Mouse (Mus musculus) forebrain, embryonic 14.5 days (tissue): ENCODE data around the gene Hrh2. TPM values are rescaled to one million over a fixed set of nuclear protein-coding genes. Genes with fewer than 3 reads are reported as not detected.

ENCODE experiments used
- ATAC-seq: fragments of 200-750 bp; cut with Nextera tagmentation; 2 replicates; pipeline ENCODE4 v1.8.0; 2017; ENCODE audit warnings: mild to moderate bottlenecking, moderate library complexity
- DNase-seq: peaks from one replicate; pipeline ENCODE4 v3.0.0-alpha.2; 2015; ENCODE audit warnings: low spot score
- H3K27ac ChIP-seq: fragments of 300-500 bp; sonication (generic); 2 replicates; pipeline ENCODE4 v1.5.1; 2014; ENCODE audit warnings: low read depth, mild to moderate bottlenecking, control low read depth, low read length, moderate library complexity
- H3K27me3 ChIP-seq: fragments of 300-500 bp; sonication (generic); replicated peaks from 2 replicates; pipeline ENCODE4 v1.6.1; 2014; ENCODE audit warnings: low read length, control low read depth, mixed read lengths; ENCODE audit not compliant: control insufficient read depth, insufficient read depth
- H3K36me3 ChIP-seq: fragments of 300-500 bp; sonication (generic); 2 replicates; pipeline ENCODE4 v1.6.1; 2014; ENCODE audit warnings: low read length, control low read depth; ENCODE audit not compliant: control insufficient read depth, insufficient read depth
- H3K4me1 ChIP-seq: fragments of 300-500 bp; sonication (generic); 2 replicates; pipeline ENCODE4 v1.6.1; 2014; ENCODE audit warnings: antibody characterized with exemption, low read length, control low read depth; ENCODE audit not compliant: control insufficient read depth, insufficient read depth
- H3K4me2 ChIP-seq: fragments of 300-500 bp; sonication (generic); 2 replicates; pipeline ENCODE4 v1.6.1; 2014; ENCODE audit warnings: mild to moderate bottlenecking, control low read depth, low read length
- H3K4me3 ChIP-seq: fragments of 300-500 bp; sonication (generic); 2 replicates; pipeline ENCODE4 v1.5.1; 2014; ENCODE audit warnings: low read depth, low read length, control low read depth
- H3K9ac ChIP-seq: fragments of 300-500 bp; sonication (generic); 2 replicates; pipeline ENCODE4 v1.6.1; 2014; ENCODE audit warnings: mild to moderate bottlenecking, low read length, control low read depth, moderate library complexity
- H3K9me3 ChIP-seq: fragments of 300-500 bp; sonication (generic); replicated peaks from 2 replicates; pipeline ENCODE4 v1.6.1; 2016; ENCODE audit warnings: low read length, control low read depth, mixed read lengths; ENCODE audit not compliant: control insufficient read depth
- WGBS: fragments of 180-500 bp; shearing (Covaris S2); extraction: QIAGEN DNeasy Blood & Tissue Kit; methylation state at CpG from one replicate; pipeline ENCODE4 v1.1.7; 2014; 5-methylcytosine and 5-hydroxymethylcytosine counted together
- polyA plus RNA-seq: library from polyadenylated mRNA; unstranded; fragments of >200 nt; fragmentation: Nextera tagmentation; extraction: Ambion mirVana; gene quantifications from 2 replicates; pipeline ENCODE4 v1.2.1, GENCODE M21; 2014

Gene Hrh2
- polyA plus RNA-seq, 1 experiment from 2014 or later, result 0.48 TPM

DNA sequence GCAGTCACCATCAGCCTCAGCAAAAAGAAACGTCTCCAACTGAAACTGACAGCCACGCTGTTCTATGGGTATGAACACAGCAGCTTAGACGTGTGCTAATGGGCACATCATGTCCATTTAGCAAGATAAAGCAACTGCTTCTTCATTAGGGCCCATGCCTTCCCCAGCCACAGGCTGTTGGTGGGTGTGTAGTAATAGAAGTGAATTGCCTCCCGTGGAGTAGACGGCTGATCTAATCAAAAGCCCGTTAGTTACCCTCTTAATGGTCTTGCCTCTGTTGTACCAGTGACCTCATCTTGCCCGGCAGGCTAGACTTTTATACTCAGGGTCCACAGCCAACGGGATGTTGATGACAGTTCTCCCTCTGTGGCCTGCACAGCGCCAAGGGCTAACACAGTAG lies 7.1 kb downstream of the Hrh2 start:
- no peaks in the 10 kb centered on the region for H3K9me3 ChIP-seq
- H3K27me3 ChIP-seq, result no peaks in the 10 kb centered on the region
- no peak overlapping the region for H3K9ac ChIP-seq
- no peaks in the 10 kb centered on the region for H3K4me1 ChIP-seq
- H3K4me2 ChIP-seq, result no peak overlapping the region
- no peaks in the 10 kb centered on the region for H3K36me3 ChIP-seq
- no peak overlapping the region for H3K4me3 ChIP-seq
- DNase-seq (no peak), ATAC-seq (no peak)
- 11% methylated on average over 9 of the region's 9 CpGs for WGBS
- no peak overlapping the region for H3K27ac ChIP-seq

DNA sequence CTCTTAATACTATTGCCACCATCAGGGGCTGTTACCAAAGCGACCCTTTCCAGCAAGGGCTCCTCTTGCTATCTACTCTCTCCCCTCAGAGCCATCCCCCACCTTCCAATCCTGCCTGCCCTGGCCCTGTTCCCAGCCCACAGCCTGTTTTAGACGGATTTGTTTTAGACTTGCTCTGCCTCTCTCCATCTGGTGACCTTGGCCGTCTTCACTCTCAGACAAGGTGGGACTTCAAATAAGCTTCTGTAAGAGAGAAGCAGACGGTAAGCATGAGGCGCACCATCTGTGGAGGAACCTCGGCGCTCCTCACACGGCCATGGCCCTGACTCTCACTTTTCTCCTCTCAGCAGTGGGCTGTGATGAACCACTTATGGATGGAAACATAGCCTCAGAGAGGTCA lies 10.5 kb downstream of the Hrh2 start:
- H3K9ac ChIP-seq, result no peak overlapping the region
- H3K4me2 ChIP-seq, result no peak overlapping the region
- no peaks in the 10 kb centered on the region for H3K27me3 ChIP-seq
- H3K9me3 ChIP-seq, result no peaks in the 10 kb centered on the region
- no peak overlapping the region for H3K4me3 ChIP-seq
- no peaks in the 10 kb centered on the region for H3K4me1 ChIP-seq
- WGBS, result 74% methylated on average over 8 of the region's 8 CpGs
- H3K36me3 ChIP-seq, result no peaks in the 10 kb centered on the region
- peak; percentile 41 for DNase-seq
- no peak overlapping the region for H3K27ac ChIP-seq
- no peak for ATAC-seq

DNA sequence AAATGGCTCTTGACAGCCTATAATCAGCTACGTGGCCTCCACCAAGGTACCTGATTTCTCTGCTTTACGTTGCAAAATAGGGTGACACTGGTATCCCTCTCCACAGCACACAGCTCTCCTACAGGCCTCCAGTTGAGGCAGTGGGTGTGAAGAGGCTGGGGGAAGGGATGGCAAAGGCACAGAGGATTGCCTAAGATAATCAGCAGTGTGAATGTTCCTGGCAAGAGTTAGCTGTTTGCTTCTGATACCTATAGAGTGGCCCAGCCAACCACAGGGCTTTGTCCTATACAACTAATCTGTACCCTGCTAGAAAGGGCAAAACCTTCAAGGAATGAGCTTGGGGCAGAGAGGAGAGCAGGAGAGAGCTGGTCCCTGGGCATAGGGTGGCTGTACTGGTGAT lies 11.5 kb downstream of the Hrh2 start:
- Histone ChIP-seq H3K27me3 (no peaks in the 10 kb centered on the region), H3K9me3 (no peaks in the 10 kb centered on the region), H3K9ac (no peak overlapping the region), H3K4me3 (no peak overlapping the region), H3K27ac (no peak overlapping the region), H3K36me3 (no peaks in the 10 kb centered on the region), H3K4me2 (no peak overlapping the region), H3K4me1 (no peaks in the 10 kb centered on the region)
- no peak for DNase-seq
- WGBS, result 85% methylated on average over 2 of the region's 2 CpGs
- no peak for ATAC-seq

DNA sequence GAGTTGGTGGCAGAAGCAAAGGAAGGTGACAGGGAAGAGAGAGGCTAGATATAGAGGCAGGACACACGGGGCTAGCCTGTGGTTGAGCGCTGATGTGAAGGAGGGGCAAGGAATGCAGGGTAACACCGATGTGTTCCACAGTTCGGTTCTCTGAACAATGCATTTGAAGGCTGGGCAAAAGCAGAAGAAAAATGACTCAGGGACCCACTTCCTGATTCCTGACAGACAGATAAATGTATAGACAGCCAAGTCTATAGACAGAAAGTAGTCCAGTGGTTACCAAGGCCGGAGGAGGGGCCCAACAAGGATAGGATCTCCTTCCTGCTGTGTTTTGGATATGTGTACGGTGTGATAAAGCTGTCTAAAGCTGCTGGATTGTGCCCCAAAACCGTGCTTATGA lies 13.3 kb downstream of the Hrh2 start:
- H3K9ac ChIP-seq, result no peak overlapping the region
- DNase-seq, result no peak
- no peaks in the 10 kb centered on the region for H3K36me3 ChIP-seq
- WGBS, result 82% methylated on average over 7 of the region's 7 CpGs
- H3K4me2 ChIP-seq, result no peak overlapping the region
- no peak overlapping the region for H3K4me3 ChIP-seq
- H3K27me3 ChIP-seq, result no peaks in the 10 kb centered on the region
- ATAC-seq, result no peak
- H3K27ac ChIP-seq, result no peak overlapping the region
- no peaks in the 10 kb centered on the region for H3K9me3 ChIP-seq
- H3K4me1 ChIP-seq, result no peaks in the 10 kb centered on the region

DNA sequence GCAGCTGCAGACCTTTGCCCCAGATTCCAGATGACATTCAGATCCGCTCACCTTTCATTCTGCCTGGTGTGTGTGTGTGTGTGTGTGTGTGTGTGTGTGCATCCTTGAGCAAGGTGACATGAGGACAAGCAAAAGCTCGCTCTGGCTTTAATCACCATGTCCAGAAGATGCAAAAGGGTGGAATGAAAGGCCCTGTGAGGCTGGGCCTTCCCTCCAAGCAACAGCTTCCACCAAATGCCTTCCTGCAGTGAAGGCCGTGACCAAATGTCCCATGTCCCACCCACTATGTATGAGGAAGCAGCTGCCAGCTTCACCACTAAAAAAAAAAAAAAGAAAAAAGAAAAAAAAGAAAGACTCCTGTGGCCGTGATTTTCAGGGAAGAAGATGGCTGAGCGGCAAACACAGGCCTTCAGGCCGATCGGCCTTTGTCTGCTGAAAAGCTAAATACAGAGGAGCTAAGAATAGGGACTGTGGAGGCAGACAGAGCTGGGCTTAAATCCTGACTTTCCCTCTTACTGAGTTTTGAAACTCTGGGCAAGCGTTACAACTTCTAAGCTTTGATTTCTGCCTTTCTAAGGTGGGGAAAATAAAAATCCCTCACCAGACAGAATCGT lies 14.3 kb downstream of the Hrh2 start:
- H3K4me3 ChIP-seq, result no peak overlapping the region
- H3K4me1 ChIP-seq, result no peaks in the 10 kb centered on the region
- no peak overlapping the region for H3K27ac ChIP-seq
- ATAC-seq (no peak), DNase-seq (no peak)
- no peak overlapping the region for H3K9ac ChIP-seq
- no peak overlapping the region for H3K4me2 ChIP-seq
- H3K9me3 ChIP-seq, result no peaks in the 10 kb centered on the region
- WGBS, result 63% methylated on average over 9 of the region's 9 CpGs
- no peaks in the 10 kb centered on the region for H3K27me3 ChIP-seq
- H3K36me3 ChIP-seq, result no peaks in the 10 kb centered on the region

DNA sequence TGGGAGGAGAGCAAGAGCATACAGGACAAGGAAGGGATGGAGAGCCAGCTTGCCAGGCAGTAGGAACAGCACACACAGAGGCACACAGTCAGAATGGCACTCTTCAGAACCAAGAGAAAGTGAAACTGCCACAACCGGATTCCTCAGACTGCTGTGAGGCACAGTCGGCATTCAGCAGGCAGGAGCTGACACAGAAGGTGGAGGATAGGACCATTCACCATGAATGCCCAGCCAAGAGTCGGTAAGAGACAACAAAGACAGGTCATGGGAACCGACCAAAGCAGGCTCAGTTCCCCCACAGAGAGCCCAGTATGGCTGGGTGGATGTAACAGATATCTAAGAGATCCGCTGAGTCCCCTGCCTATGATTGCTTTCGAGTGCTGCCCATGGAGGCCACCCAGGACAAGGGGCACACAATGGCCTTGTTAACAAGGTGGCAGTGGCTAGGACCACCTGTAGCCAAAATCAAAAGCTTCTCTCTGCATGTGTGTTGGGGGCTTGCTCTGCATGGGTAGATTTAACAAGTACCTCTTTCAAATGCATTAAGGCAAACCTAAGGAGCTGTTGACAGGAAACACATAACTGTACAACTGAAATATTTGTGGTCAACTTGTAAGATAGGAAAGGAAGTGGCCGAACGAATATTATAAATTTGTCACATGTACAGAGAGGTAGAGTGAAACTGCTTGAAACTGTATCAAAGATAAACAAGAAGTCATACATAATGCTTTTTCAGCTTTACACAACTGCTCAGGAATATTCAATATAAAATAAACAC lies 17.7 kb downstream of the Hrh2 start:
- no peak overlapping the region for H3K4me3 ChIP-seq
- no peak overlapping the region for H3K4me2 ChIP-seq
- WGBS, result 47% methylated on average over 8 of the region's 8 CpGs
- no peaks in the 10 kb centered on the region for H3K36me3 ChIP-seq
- no peak overlapping the region for H3K27ac ChIP-seq
- H3K9me3 ChIP-seq, result no peaks in the 10 kb centered on the region
- peaks cover 6% of the 10 kb centered on the region for H3K4me1 ChIP-seq
- no peaks in the 10 kb centered on the region for H3K27me3 ChIP-seq
- ATAC-seq (no peak), DNase-seq (no peak)
- H3K9ac ChIP-seq, result no peak overlapping the region

DNA sequence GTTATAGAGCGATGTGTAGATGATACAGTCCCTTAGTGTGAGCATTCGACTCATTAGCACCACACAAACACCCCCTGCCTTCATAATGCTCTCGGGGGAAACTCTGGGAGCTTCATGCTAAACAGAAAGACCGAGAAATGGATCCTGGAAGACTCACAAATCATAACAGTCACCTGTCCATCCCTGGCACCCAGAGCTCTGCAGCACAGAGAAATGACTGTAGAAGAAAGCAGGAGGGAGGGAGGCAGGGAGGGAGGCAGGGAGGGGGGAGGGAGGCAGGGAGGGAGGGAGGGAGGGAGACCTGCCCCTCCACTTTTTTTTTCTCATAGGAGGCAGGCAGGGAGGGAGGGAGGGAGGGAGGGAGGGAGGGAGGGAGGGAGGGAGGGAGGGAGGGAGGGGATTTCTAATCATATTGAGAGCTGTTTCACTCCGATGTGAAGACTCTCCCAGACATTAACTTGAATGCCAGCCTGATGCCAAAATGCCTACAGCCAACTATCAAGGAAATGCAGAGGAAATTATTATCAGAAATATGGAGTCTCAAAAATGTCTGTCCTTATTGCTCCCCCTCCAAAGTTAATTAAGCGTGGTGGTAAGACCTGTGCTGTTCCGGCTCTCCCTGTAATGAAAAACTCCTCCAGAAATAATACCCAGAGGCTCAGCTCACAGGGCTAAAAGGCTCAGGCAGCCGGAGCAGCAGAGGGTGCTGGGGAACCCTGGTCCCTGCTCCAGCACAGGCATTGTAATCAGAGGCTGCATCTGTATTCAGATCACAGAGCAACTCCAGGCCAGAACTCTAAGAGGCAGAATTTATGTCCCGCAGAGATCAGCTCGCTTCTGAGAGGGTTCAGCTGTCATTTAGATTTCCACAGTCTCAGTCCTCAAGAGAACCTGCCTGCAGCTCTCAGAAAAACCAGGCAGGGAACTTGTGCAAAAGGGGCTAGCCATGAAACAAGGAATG lies 19.9 kb downstream of the Hrh2 start:
- H3K9ac ChIP-seq, result no peak overlapping the region; the same call in 1 of the 2 replicates
- H3K4me1 ChIP-seq, result peaks cover 6% of the 10 kb centered on the region
- peak overlapping the region; percentile 68 for H3K27ac ChIP-seq
- H3K4me3 ChIP-seq, result no peak overlapping the region
- H3K4me2 ChIP-seq, result no peak overlapping the region
- no peaks in the 10 kb centered on the region for H3K9me3 ChIP-seq
- DNase-seq, result peak; percentile 83
- H3K36me3 ChIP-seq, result no peaks in the 10 kb centered on the region
- peak; percentile 79 for ATAC-seq
- H3K27me3 ChIP-seq, result no peaks in the 10 kb centered on the region
- WGBS, result 25% methylated on average over 10 of the region's 10 CpGs

DNA sequence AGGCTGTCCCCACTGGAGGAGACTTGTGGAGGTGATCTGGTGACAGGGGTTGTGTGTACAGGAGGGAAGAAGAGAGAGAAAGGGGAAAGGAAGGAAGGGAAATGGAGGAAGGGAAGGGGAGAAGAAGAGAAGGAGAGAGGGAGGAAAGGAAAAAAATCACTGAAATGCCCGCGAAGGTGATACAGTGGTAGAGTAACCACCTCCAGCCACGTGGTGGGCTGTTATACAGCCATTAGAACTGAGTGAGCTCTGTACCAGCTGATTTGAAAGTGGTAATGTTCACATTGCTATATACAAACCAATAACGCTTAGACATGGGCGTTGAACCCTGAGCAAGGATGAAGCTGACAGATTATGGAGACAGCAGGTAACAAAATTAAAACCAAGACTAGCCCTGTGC lies 20.6 kb downstream of the Hrh2 start:
- ATAC-seq (0 out of 2 replicates have a peak, but pooled peaks have one; percentile 29), DNase-seq (no peak)
- no peaks in the 10 kb centered on the region for H3K36me3 ChIP-seq
- H3K27me3 ChIP-seq, result no peaks in the 10 kb centered on the region
- H3K4me2 ChIP-seq, result no peak overlapping the region
- 50% methylated on average over 5 of the region's 5 CpGs for WGBS
- no peaks in the 10 kb centered on the region for H3K9me3 ChIP-seq
- peak overlapping the region; percentile 68 for H3K27ac ChIP-seq
- peaks cover 6% of the 10 kb centered on the region for H3K4me1 ChIP-seq
- no peak overlapping the region for H3K4me3 ChIP-seq
- H3K9ac ChIP-seq, result no peak overlapping the region; the same call in 1 of the 2 replicates
